Comparison of ENCODE assay signal across 7 mouse cellular contexts in the genomic region with DNA sequence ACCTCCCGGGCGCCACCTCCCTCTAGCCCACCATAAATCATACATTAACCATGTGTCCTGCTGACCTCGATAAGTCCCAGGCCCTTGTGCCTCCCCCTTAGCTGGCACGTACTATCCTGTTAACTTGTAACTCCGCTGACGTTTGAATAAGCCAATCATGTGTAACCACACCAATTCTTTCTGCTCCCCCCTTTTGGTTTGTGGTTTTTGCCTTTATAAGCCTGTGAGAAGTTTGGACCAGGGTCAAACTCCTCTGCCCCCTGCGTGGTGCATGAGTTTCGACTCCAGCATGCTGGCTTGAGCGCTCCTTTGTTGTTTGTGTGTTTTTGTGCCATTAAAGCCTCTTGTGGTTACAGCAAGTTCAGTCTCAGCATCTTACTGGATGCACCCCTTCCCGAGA.
A peak's percentile ranks its signal among the peaks of the same experiment; 100 is the strongest.
DNase-seq lines count a peak whose midpoint lies in the region; TF ChIP-seq lines count a peak whose summit lies in the region.
"Not testable (repeated sequence)": the region's sequence is repeated elsewhere in the genome, so short reads cannot be mapped to it uniquely, and the experiment has no call there.

No protein-coding gene starts in this region.

- not testable (repeated sequence) for H3K4me1 ChIP-seq in kidney, adult 2 months (ENCODE audit: control insufficient read depth, insufficient read depth, low read length)

- not testable (repeated sequence) for H3K27me3 ChIP-seq in kidney, adult 2 months (replicated peaks; ENCODE audit: control insufficient read depth, insufficient read depth, low read length)

- not testable (repeated sequence) for TF ChIP-seq CTCF in kidney, adult 2 months (conservative IDR thresholded peaks at IDR 0.05; ENCODE audit: insufficient read depth, insufficient read length, low read depth, low read length)

- not testable (repeated sequence) for H3K4me3 ChIP-seq in kidney, adult 2 months (ENCODE audit: insufficient read depth, low read depth, low read length)

- H3K36me3 ChIP-seq in kidney, adult 2 months (ENCODE audit: control insufficient read depth, insufficient read depth, low read length), result not testable (repeated sequence)

- peak overlapping the region; percentile 75; the same call in 1 of the 2 replicates for H3K27ac ChIP-seq in kidney, adult 2 months (ENCODE audit: insufficient read depth, low read depth, low read length)

- DNase-seq in kidney, adult 11 months, result peak; percentile 75
- peak; percentile 49 for DNase-seq in kidney, adult 18-20 months
- peak; percentile 86 for DNase-seq in kidney, adult 2 months
- peak; percentile 73 to 75 for DNase-seq in kidney, adult 8-10 months
- peak; percentile 89 for DNase-seq in kidney, adult 9 months
- peak; percentile 27 to 58 for DNase-seq in kidney, postnatal 25 days
- peak; percentile 62 to 70 for DNase-seq in kidney, postnatal 36 days

- WGBS in kidney, adult 2 months, result 39% methylated on average over 10 of the region's 10 CpGs

- not testable (repeated sequence) for TF ChIP-seq POLR2A in kidney, adult 2 months (IDR thresholded peaks at IDR 0.05; ENCODE audit: low read depth, low read length)
